Mouse (Mus musculus) embryonic facial prominence, embryonic 11.5 days (tissue): ENCODE measurements around the gene Pithd1. TPM values are rescaled to one million over a fixed set of nuclear protein-coding genes. Genes with fewer than 3 reads are reported as not detected.

Experiments
- ATAC-seq: fragments of 200-750 bp; cut with Nextera tagmentation; replicated peaks from 2 replicates; pipeline ENCODE4 v1.8.0; 2017; ENCODE audit warnings: low read depth; ENCODE audit not compliant: insufficient number of reproducible peaks, low FRiP score, low TSS enrichment
- DNase-seq: peaks from one replicate; pipeline ENCODE4 v3.0.0-alpha.2; 2015; ENCODE audit warnings: low spot score
- H3K27ac ChIP-seq: fragments of 300-500 bp; sonication (generic); replicated peaks from 2 replicates; pipeline ENCODE4 v1.5.1; 2014; ENCODE audit warnings: mild to moderate bottlenecking, low read depth, low read length, control low read depth
- H3K27me3 ChIP-seq: fragments of 300-500 bp; sonication (generic); 2 replicates; pipeline ENCODE4 v1.6.1; 2014; ENCODE audit warnings: mild to moderate bottlenecking, low read length, moderate library complexity, mixed read lengths; ENCODE audit not compliant: control insufficient read depth, insufficient read depth
- H3K36me3 ChIP-seq: fragments of 300-500 bp; sonication (generic); replicated peaks from 2 replicates; pipeline ENCODE4 v1.6.1; 2014; ENCODE audit warnings: low read depth, mild to moderate bottlenecking, low read length, moderate library complexity, mixed read lengths; ENCODE audit not compliant: control insufficient read depth, insufficient read depth
- H3K4me1 ChIP-seq: fragments of 300-500 bp; sonication (generic); 2 replicates; pipeline ENCODE4 v1.6.1; 2014; ENCODE audit warnings: low read length, mixed read lengths; ENCODE audit not compliant: control insufficient read depth, insufficient read depth
- H3K4me2 ChIP-seq: fragments of 300-500 bp; sonication (generic); 2 replicates; pipeline ENCODE4 v1.6.1; 2014; ENCODE audit warnings: low read depth, mild to moderate bottlenecking, control low read depth, low read length, moderate library complexity
- H3K4me3 ChIP-seq: fragments of 300-500 bp; sonication (generic); 2 replicates; pipeline ENCODE4 v1.5.1; 2014; ENCODE audit warnings: low read depth, low read length, control low read depth
- H3K9ac ChIP-seq: fragments of 300-500 bp; sonication (generic); replicated peaks from 2 replicates; pipeline ENCODE4 v1.6.1; 2014; ENCODE audit warnings: mild to moderate bottlenecking, control low read depth, low read length
- H3K9me3 ChIP-seq: fragments of 300-500 bp; sonication (generic); replicated peaks from 2 replicates; pipeline ENCODE4 v1.6.1; 2016; ENCODE audit warnings: mild to moderate bottlenecking, low read length, inconsistent platforms, mixed read lengths; ENCODE audit not compliant: control insufficient read depth
- WGBS: fragments of 180-500 bp; shearing (Covaris S2); extraction: QIAGEN DNeasy Blood & Tissue Kit; methylation state at CpG from one replicate; pipeline ENCODE4 v1.1.7; 2014; 5-methylcytosine and 5-hydroxymethylcytosine counted together
- polyA plus RNA-seq: library from polyadenylated mRNA; unstranded; fragments of >200 nt; fragmentation: Nextera tagmentation; extraction: Ambion mirVana; gene quantifications from 2 replicates; pipeline ENCODE4 v1.2.1, GENCODE M21; 2014

Pithd1 gene
- polyA plus RNA-seq, 1 experiment from 2014 or later, result 67.9 TPM

GRCm38 (mm10) chr4:136025350-136025749 is 38.3 kb upstream of the Pithd1 start:
- WGBS, result 69% methylated on average over 1 of the region's 1 CpGs
- Histone ChIP-seq H3K27ac (no peak overlapping the region), H3K4me1 (peaks cover 3% of the 10 kb centered on the region; the same call in 1 of the 2 replicates), H3K27me3 (no peaks in the 10 kb centered on the region), H3K4me3 (no peak overlapping the region), H3K36me3 (no peaks in the 10 kb centered on the region), H3K9me3 (no peaks in the 10 kb centered on the region), H3K9ac (no peak overlapping the region), H3K4me2 (no peak overlapping the region)
- DNase-seq, result no peak
- ATAC-seq, result no peak

GRCm38 (mm10) chr4:136022924-136023323 is 35.9 kb upstream of the Pithd1 start:
- Histone ChIP-seq H3K4me2 (no peak overlapping the region), H3K27me3 (no peaks in the 10 kb centered on the region), H3K4me1 (peaks cover 3% of the 10 kb centered on the region; the same call in 1 of the 2 replicates), H3K27ac (no peak overlapping the region), H3K4me3 (no peak overlapping the region), H3K9me3 (no peaks in the 10 kb centered on the region), H3K36me3 (no peaks in the 10 kb centered on the region), H3K9ac (no peak overlapping the region)
- DNase-seq, result no peak
- 99% methylated on average over 9 of the region's 9 CpGs for WGBS
- ATAC-seq, result no peak

- Histone ChIP-seq H3K4me3 (peak within 1 kb of the TSS; percentile 95), H3K36me3 (no peaks in the 10 kb centered on the region), H3K27me3 (no peaks in the 10 kb centered on the region), H3K9me3 (no peaks in the 10 kb centered on the region), H3K4me1 (peaks cover 3% of the 10 kb centered on the region; the same call in 1 of the 2 replicates), H3K9ac (peak within 1 kb of the TSS; percentile 95), H3K27ac (peak within 1 kb of the TSS; percentile 43; the same call in 1 of the 2 replicates), H3K4me2 (peak within 1 kb of the TSS; percentile 86)
- peak; percentile 100 for DNase-seq
- WGBS, result under 1% methylated on average over 34 of the region's 48 CpGs
- peak; percentile 97 for ATAC-seq
Measured at GRCm38 (mm10) chr4:136021549-136022047, 34.5 kb upstream of the Pithd1 start, which contains the start of gene Eloa. Gene Eloa, minus strand, starts transcription at chr4:136021763.

GRCm38 (mm10) chr4:136020743-136021548 is 33.9 kb upstream of the Pithd1 start:
- Histone ChIP-seq H3K27me3 (no peaks in the 10 kb centered on the region), H3K4me3 (peak overlapping the region; percentile 95), H3K36me3 (no peaks in the 10 kb centered on the region), H3K9ac (peak overlapping the region; percentile 95), H3K4me1 (peaks cover 3% of the 10 kb centered on the region; the same call in 1 of the 2 replicates), H3K4me2 (peak overlapping the region; percentile 86), H3K9me3 (no peaks in the 10 kb centered on the region), H3K27ac (peak overlapping the region; percentile 43; the same call in 1 of the 2 replicates)
- DNase-seq (no peak), ATAC-seq (peak; percentile 87)
- WGBS, result 1% methylated on average over 39 of the region's 62 CpGs

GRCm38 (mm10) chr4:136016059-136016602 is 29.1 kb upstream of the Pithd1 start:
- 80% methylated on average over 3 of the region's 3 CpGs for WGBS
- ATAC-seq, result no peak
- Histone ChIP-seq H3K4me2 (no peak overlapping the region), H3K9me3 (no peaks in the 10 kb centered on the region), H3K4me3 (no peak overlapping the region), H3K27me3 (no peaks in the 10 kb centered on the region), H3K27ac (no peak overlapping the region), H3K4me1 (peaks cover 3% of the 10 kb centered on the region; the same call in 1 of the 2 replicates), H3K36me3 (no peaks in the 10 kb centered on the region), H3K9ac (no peak overlapping the region)
- no peak for DNase-seq

- ATAC-seq, result no peak
- Histone ChIP-seq H3K36me3 (peaks cover 8% of the 10 kb centered on the region), H3K4me3 (no peak overlapping the region), H3K4me2 (no peak overlapping the region), H3K27me3 (no peaks in the 10 kb centered on the region), H3K27ac (no peak overlapping the region), H3K4me1 (no peaks in the 10 kb centered on the region), H3K9me3 (no peaks in the 10 kb centered on the region), H3K9ac (no peak overlapping the region)
- 91% methylated on average over 4 of the region's 4 CpGs for WGBS
- DNase-seq, result no peak
Measured at GRCm38 (mm10) chr4:136010586-136010985, 23.5 kb upstream of the Pithd1 start.

GRCm38 (mm10) chr4:136008782-136009447 is 21.9 kb upstream of the Pithd1 start:
- Histone ChIP-seq H3K4me2 (no peak overlapping the region), H3K4me1 (no peaks in the 10 kb centered on the region), H3K27ac (no peak overlapping the region), H3K4me3 (no peak overlapping the region), H3K27me3 (no peaks in the 10 kb centered on the region), H3K36me3 (peaks cover 8% of the 10 kb centered on the region), H3K9me3 (no peaks in the 10 kb centered on the region), H3K9ac (no peak overlapping the region)
- 82% methylated on average over 8 of the region's 8 CpGs for WGBS
- no peak for ATAC-seq
- no peak for DNase-seq
